Mouse (Mus musculus): ENCODE measurements at regions not wholly inside any gene's neighbourhood (a gene's known extent, or its start where the extent isn't known, plus 50 kb on each side); places are given as distances from the start of the nearest gene placed in this dataset.

- TF ChIP-seq CTCF (IDR thresholded peaks at IDR 0.05; ENCODE audit: borderline replicate concordance, extremely low read depth, insufficient read depth, insufficient read length) (no peak), POLR2A (IDR thresholded peaks at IDR 0.05; ENCODE audit: borderline replicate concordance, extremely low read depth, insufficient read depth, insufficient read length, poor library complexity, severe bottlenecking) (no peak)
Observed at GRCm38 (mm10) chr5:90149611-90150532, 73.9 kb downstream of the Cox18 start.
